Comparison of ENCODE assay signal across 8 mouse cellular contexts in genomic region chr13:107167856-107168598, GRCm38 (mm10).
DNase-seq lines count a peak whose midpoint lies in the region; ATAC-seq and TF ChIP-seq lines count a peak whose summit lies in the region.

No protein-coding gene starts in this region.

- H3K4me1 ChIP-seq in kidney, postnatal 0 days (replicated peaks; ENCODE audit: insufficient read depth, low read length): peaks cover 5% of the 10 kb centered on the region; the same call in 1 of the 2 replicates
- peaks cover 16% of the 10 kb centered on the region for H3K4me1 ChIP-seq in forebrain, embryonic 10.5 days
- peaks cover 6% of the 10 kb centered on the region for H3K4me1 ChIP-seq in limb, embryonic 12.5 days (replicated peaks)
- H3K4me1 ChIP-seq in neural tube, embryonic 15.5 days: peaks cover 25% of the 10 kb centered on the region

- no peaks in the 10 kb centered on the region for H3K27me3 ChIP-seq in kidney, postnatal 0 days (ENCODE audit: insufficient read depth, low read length)
- peaks cover 17% of the 10 kb centered on the region for H3K27me3 ChIP-seq in forebrain, embryonic 10.5 days (ENCODE audit: poor library complexity, severe bottlenecking)
- peaks cover 19% of the 10 kb centered on the region for H3K27me3 ChIP-seq in limb, embryonic 12.5 days
- H3K27me3 ChIP-seq in neural tube, embryonic 15.5 days (replicated peaks): no peaks in the 10 kb centered on the region

- ATAC-seq in kidney, postnatal 0 days (replicated peaks; ENCODE audit: low FRiP score, low read depth): no peak
- ATAC-seq in limb, embryonic 12.5 days (ENCODE audit: insufficient number of reproducible peaks, insufficient read depth, low FRiP score, low TSS enrichment, low read depth): no peak
- peak; percentile 72 for ATAC-seq in neural tube, embryonic 15.5 days (ENCODE audit: low FRiP score)

- no peaks in the 10 kb centered on the region for H3K36me3 ChIP-seq in kidney, postnatal 0 days (ENCODE audit: insufficient read depth, low read length)
- no peaks in the 10 kb centered on the region for H3K36me3 ChIP-seq in forebrain, embryonic 10.5 days (replicated peaks)
- no peaks in the 10 kb centered on the region for H3K36me3 ChIP-seq in limb, embryonic 12.5 days
- H3K36me3 ChIP-seq in neural tube, embryonic 15.5 days: no peaks in the 10 kb centered on the region

- H3K4me3 ChIP-seq in kidney, postnatal 0 days (replicated peaks; ENCODE audit: low read depth, low read length): peak overlapping the region; percentile 26
- H3K4me3 ChIP-seq in forebrain, embryonic 10.5 days: peak overlapping the region; percentile 51
- peak overlapping the region; percentile 25; the same call in 1 of the 2 replicates for H3K4me3 ChIP-seq in limb, embryonic 12.5 days (replicated peaks)
- H3K4me3 ChIP-seq in neural tube, embryonic 15.5 days (replicated peaks): peak overlapping the region; percentile 32

- H3K27ac ChIP-seq in kidney, postnatal 0 days: no peak overlapping the region
- peak overlapping the region; percentile 58; the same call in 1 of the 2 replicates for H3K27ac ChIP-seq in forebrain, embryonic 10.5 days
- no peak overlapping the region for H3K27ac ChIP-seq in limb, embryonic 12.5 days
- peak overlapping the region; percentile 70 for H3K27ac ChIP-seq in neural tube, embryonic 15.5 days (replicated peaks)

- 0 out of 2 replicates have a peak overlapping the region, but pooled peaks have one; percentile 5 for H3K9ac ChIP-seq in kidney, postnatal 0 days (ENCODE audit: low read depth, low read length)
- H3K9ac ChIP-seq in limb, embryonic 12.5 days (replicated peaks): no peak overlapping the region
- H3K9ac ChIP-seq in neural tube, embryonic 15.5 days (replicated peaks): 0 out of 2 replicates have a peak overlapping the region, but pooled peaks have one; percentile 36

- no peak for DNase-seq in kidney, postnatal 0 days (ENCODE audit: low spot score)
- DNase-seq in kidney, postnatal 36 days: no peak
- no peak for DNase-seq in forebrain, embryonic 10.5 days (ENCODE audit: extremely low spot score, low spot score)
- DNase-seq in natural killer cell, adult 2 months (ENCODE audit: low spot score in 2 of 2): no peak
- DNase-seq in layer of hippocampus, adult 8-10 months (ENCODE audit: low spot score in 2 of 2): no peak
- DNase-seq in adrenal gland, postnatal 10 days: no peak

- H3K9me3 ChIP-seq in kidney, postnatal 0 days (replicated peaks; ENCODE audit: low read length): no peaks in the 10 kb centered on the region
- H3K9me3 ChIP-seq in forebrain, embryonic 10.5 days: no peaks in the 10 kb centered on the region
- H3K9me3 ChIP-seq in limb, embryonic 12.5 days: no peaks in the 10 kb centered on the region
- H3K9me3 ChIP-seq in neural tube, embryonic 15.5 days (replicated peaks): no peaks in the 10 kb centered on the region

- H3K4me2 ChIP-seq in kidney, postnatal 0 days (ENCODE audit: low read length): peak overlapping the region; percentile 66
- peak overlapping the region; percentile 58 for H3K4me2 ChIP-seq in limb, embryonic 12.5 days
- peak overlapping the region; percentile 60 for H3K4me2 ChIP-seq in neural tube, embryonic 15.5 days

- WGBS in kidney, postnatal 0 days: 69% methylated on average over 10 of the region's 10 CpGs
- WGBS in forebrain, embryonic 10.5 days: 60% methylated on average over 10 of the region's 10 CpGs
- WGBS in limb, embryonic 12.5 days: 72% methylated on average over 10 of the region's 10 CpGs
- WGBS in neural tube, embryonic 15.5 days: 28% methylated on average over 10 of the region's 10 CpGs

- TF ChIP-seq CTCF in kidney, postnatal 0 days (IDR thresholded peaks at IDR 0.05; ENCODE audit: low read depth): no peak

Comparison
In these comparisons a context has a peak if more than half of its experiments do, and no peak if none do; other contexts are left out.
1. H3K27ac ChIP-seq: peak in forebrain, embryonic 10.5 days (single experiment) and neural tube, embryonic 15.5 days (single experiment); none in kidney, postnatal 0 days (single experiment) and limb, embryonic 12.5 days (single experiment).
2. Peak in every context shown above with its lines, with median percentiles within 50 percentile points of each other: H3K4me2 ChIP-seq and H3K4me3 ChIP-seq.